Mouse (Mus musculus): ENCODE results near the gene Atp2a3. TPM values are rescaled to one million over a fixed set of nuclear protein-coding genes. Genes with fewer than 3 reads are reported as not detected.

The Atp2a3 gene
- polyA plus RNA-seq, 1 experiment from 2014 or later, result 1.8 TPM

GRCm38 (mm10) chr11:72963789-72964294 is 2.9 kb downstream of the Atp2a3 start:
- Histone ChIP-seq H3K27me3 (replicated peaks; ENCODE audit: control insufficient read depth, insufficient read depth, low read length) (peaks cover 36% of the 10 kb centered on the region), H3K36me3 (ENCODE audit: control insufficient read depth, insufficient read depth, low read length) (no peaks in the 10 kb centered on the region), H3K4me3 (ENCODE audit: low read length) (no peak overlapping the region), H3K9ac (ENCODE audit: low read depth, low read length) (no peak overlapping the region), H3K4me1 (ENCODE audit: control insufficient read depth, insufficient read depth, low read depth, low read length) (peaks cover 6% of the 10 kb centered on the region), H3K4me2 (ENCODE audit: low read length) (no peak overlapping the region), H3K9me3 (ENCODE audit: control insufficient read depth, low read length) (no peaks in the 10 kb centered on the region), H3K27ac (ENCODE audit: low read depth, low read length) (no peak overlapping the region)
- WGBS, result 77% methylated on average over 3 of the region's 3 CpGs
- no peak for ATAC-seq

GRCm38 (mm10) chr11:72974995-72975503 is 14.1 kb downstream of the Atp2a3 start:
- no peak overlapping the region for H3K9ac ChIP-seq (ENCODE audit: low read depth, low read length)
- H3K4me2 ChIP-seq (ENCODE audit: low read length), result no peak overlapping the region
- no peaks in the 10 kb centered on the region for H3K4me1 ChIP-seq (ENCODE audit: control insufficient read depth, insufficient read depth, low read depth, low read length)
- no peaks in the 10 kb centered on the region for H3K9me3 ChIP-seq (ENCODE audit: control insufficient read depth, low read length)
- WGBS, result 91% methylated on average over 13 of the region's 13 CpGs
- no peaks in the 10 kb centered on the region for H3K27me3 ChIP-seq (replicated peaks; ENCODE audit: control insufficient read depth, insufficient read depth, low read length)
- no peak overlapping the region for H3K27ac ChIP-seq (ENCODE audit: low read depth, low read length)
- no peak overlapping the region for H3K4me3 ChIP-seq (ENCODE audit: low read length)
- ATAC-seq, result no peak
- no peaks in the 10 kb centered on the region for H3K36me3 ChIP-seq (ENCODE audit: control insufficient read depth, insufficient read depth, low read length)

- Histone ChIP-seq H3K27me3 (replicated peaks; ENCODE audit: control insufficient read depth, insufficient read depth, low read length) (no peaks in the 10 kb centered on the region), H3K9ac (ENCODE audit: low read depth, low read length) (no peak overlapping the region), H3K9me3 (ENCODE audit: control insufficient read depth, low read length) (no peaks in the 10 kb centered on the region), H3K27ac (ENCODE audit: low read depth, low read length) (no peak overlapping the region), H3K4me1 (ENCODE audit: control insufficient read depth, insufficient read depth, low read depth, low read length) (no peaks in the 10 kb centered on the region), H3K4me2 (ENCODE audit: low read length) (no peak overlapping the region), H3K36me3 (ENCODE audit: control insufficient read depth, insufficient read depth, low read length) (no peaks in the 10 kb centered on the region), H3K4me3 (ENCODE audit: low read length) (no peak overlapping the region)
- 78% methylated on average over 9 of the region's 9 CpGs for WGBS
- no peak for ATAC-seq
These were observed 21.5 kb downstream of the Atp2a3 start for GRCm38 (mm10) chr11:72982516-72982915.

GRCm38 (mm10) chr11:72983283-72983682 is 22.3 kb downstream of the Atp2a3 start:
- Histone ChIP-seq H3K4me3 (ENCODE audit: low read length) (no peak overlapping the region), H3K4me1 (ENCODE audit: control insufficient read depth, insufficient read depth, low read depth, low read length) (no peaks in the 10 kb centered on the region), H3K27me3 (replicated peaks; ENCODE audit: control insufficient read depth, insufficient read depth, low read length) (no peaks in the 10 kb centered on the region), H3K27ac (ENCODE audit: low read depth, low read length) (no peak overlapping the region), H3K4me2 (ENCODE audit: low read length) (no peak overlapping the region), H3K9me3 (ENCODE audit: control insufficient read depth, low read length) (no peaks in the 10 kb centered on the region), H3K9ac (ENCODE audit: low read depth, low read length) (no peak overlapping the region), H3K36me3 (ENCODE audit: control insufficient read depth, insufficient read depth, low read length) (no peaks in the 10 kb centered on the region)
- 57% methylated on average over 5 of the region's 5 CpGs for WGBS
- ATAC-seq, result no peak

GRCm38 (mm10) chr11:72986745-72987144 is 25.8 kb downstream of the Atp2a3 start:
- Histone ChIP-seq H3K27me3 (replicated peaks; ENCODE audit: control insufficient read depth, insufficient read depth, low read length) (no peaks in the 10 kb centered on the region), H3K4me1 (ENCODE audit: control insufficient read depth, insufficient read depth, low read depth, low read length) (no peaks in the 10 kb centered on the region), H3K4me3 (ENCODE audit: low read length) (no peak overlapping the region), H3K4me2 (ENCODE audit: low read length) (no peak overlapping the region), H3K36me3 (ENCODE audit: control insufficient read depth, insufficient read depth, low read length) (no peaks in the 10 kb centered on the region), H3K9ac (ENCODE audit: low read depth, low read length) (no peak overlapping the region), H3K9me3 (ENCODE audit: control insufficient read depth, low read length) (no peaks in the 10 kb centered on the region), H3K27ac (ENCODE audit: low read depth, low read length) (no peak overlapping the region)
- no peak for ATAC-seq
- WGBS, result 83% methylated on average over 5 of the region's 5 CpGs

- no peak overlapping the region for H3K4me2 ChIP-seq (ENCODE audit: low read length)
- ATAC-seq, result no peak
- H3K4me3 ChIP-seq (ENCODE audit: low read length), result no peak overlapping the region
- no peaks in the 10 kb centered on the region for H3K9me3 ChIP-seq (ENCODE audit: control insufficient read depth, low read length)
- WGBS, result 72% methylated on average over 5 of the region's 5 CpGs
- H3K9ac ChIP-seq (ENCODE audit: low read depth, low read length), result no peak overlapping the region
- no peaks in the 10 kb centered on the region for H3K36me3 ChIP-seq (ENCODE audit: control insufficient read depth, insufficient read depth, low read length)
- no peak overlapping the region for H3K27ac ChIP-seq (ENCODE audit: low read depth, low read length)
- no peaks in the 10 kb centered on the region for H3K27me3 ChIP-seq (replicated peaks; ENCODE audit: control insufficient read depth, insufficient read depth, low read length)
- no peaks in the 10 kb centered on the region for H3K4me1 ChIP-seq (ENCODE audit: control insufficient read depth, insufficient read depth, low read depth, low read length)
These were observed 26.3 kb downstream of the Atp2a3 start for GRCm38 (mm10) chr11:72987234-72987633.

- H3K27ac ChIP-seq (ENCODE audit: low read depth, low read length), result no peak overlapping the region
- no peak for ATAC-seq
- 89% methylated on average over 5 of the region's 5 CpGs for WGBS
- no peaks in the 10 kb centered on the region for H3K27me3 ChIP-seq (replicated peaks; ENCODE audit: control insufficient read depth, insufficient read depth, low read length)
- no peaks in the 10 kb centered on the region for H3K4me1 ChIP-seq (ENCODE audit: control insufficient read depth, insufficient read depth, low read depth, low read length)
- no peaks in the 10 kb centered on the region for H3K9me3 ChIP-seq (ENCODE audit: control insufficient read depth, low read length)
- no peaks in the 10 kb centered on the region for H3K36me3 ChIP-seq (ENCODE audit: control insufficient read depth, insufficient read depth, low read length)
- no peak overlapping the region for H3K9ac ChIP-seq (ENCODE audit: low read depth, low read length)
- H3K4me3 ChIP-seq (ENCODE audit: low read length), result no peak overlapping the region
- no peak overlapping the region for H3K4me2 ChIP-seq (ENCODE audit: low read length)
These were observed 26.8 kb downstream of the Atp2a3 start for GRCm38 (mm10) chr11:72987807-72988206.

- no peak overlapping the region for H3K4me3 ChIP-seq (ENCODE audit: low read length)
- H3K9ac ChIP-seq (ENCODE audit: low read depth, low read length), result no peak overlapping the region
- H3K36me3 ChIP-seq (ENCODE audit: control insufficient read depth, insufficient read depth, low read length), result no peaks in the 10 kb centered on the region
- H3K27ac ChIP-seq (ENCODE audit: low read depth, low read length), result no peak overlapping the region
- H3K4me1 ChIP-seq (ENCODE audit: control insufficient read depth, insufficient read depth, low read depth, low read length), result no peaks in the 10 kb centered on the region
- H3K9me3 ChIP-seq (ENCODE audit: control insufficient read depth, low read length), result no peaks in the 10 kb centered on the region
- WGBS, result 74% methylated on average over 6 of the region's 6 CpGs
- H3K4me2 ChIP-seq (ENCODE audit: low read length), result no peak overlapping the region
- ATAC-seq, result no peak
- H3K27me3 ChIP-seq (replicated peaks; ENCODE audit: control insufficient read depth, insufficient read depth, low read length), result no peaks in the 10 kb centered on the region
These were observed 28.1 kb downstream of the Atp2a3 start for GRCm38 (mm10) chr11:72989044-72989443.

GRCm38 (mm10) chr11:72990688-72991087 is 29.7 kb downstream of the Atp2a3 start:
- no peak overlapping the region for H3K4me2 ChIP-seq (ENCODE audit: low read length)
- no peak overlapping the region for H3K27ac ChIP-seq (ENCODE audit: low read depth, low read length)
- no peak overlapping the region for H3K4me3 ChIP-seq (ENCODE audit: low read length)
- WGBS, result 72% methylated on average over 9 of the region's 9 CpGs
- no peak for ATAC-seq
- H3K27me3 ChIP-seq (replicated peaks; ENCODE audit: control insufficient read depth, insufficient read depth, low read length), result no peaks in the 10 kb centered on the region
- no peaks in the 10 kb centered on the region for H3K36me3 ChIP-seq (ENCODE audit: control insufficient read depth, insufficient read depth, low read length)
- H3K4me1 ChIP-seq (ENCODE audit: control insufficient read depth, insufficient read depth, low read depth, low read length), result no peaks in the 10 kb centered on the region
- H3K9me3 ChIP-seq (ENCODE audit: control insufficient read depth, low read length), result no peaks in the 10 kb centered on the region
- no peak overlapping the region for H3K9ac ChIP-seq (ENCODE audit: low read depth, low read length)

GRCm38 (mm10) chr11:72991961-72992360 is 31.0 kb downstream of the Atp2a3 start:
- no peaks in the 10 kb centered on the region for H3K9me3 ChIP-seq (ENCODE audit: control insufficient read depth, low read length)
- no peak overlapping the region for H3K4me3 ChIP-seq (ENCODE audit: low read length)
- ATAC-seq, result no peak
- WGBS, result 61% methylated on average over 9 of the region's 9 CpGs
- no peaks in the 10 kb centered on the region for H3K27me3 ChIP-seq (replicated peaks; ENCODE audit: control insufficient read depth, insufficient read depth, low read length)
- no peak overlapping the region for H3K4me2 ChIP-seq (ENCODE audit: low read length)
- H3K27ac ChIP-seq (ENCODE audit: low read depth, low read length), result no peak overlapping the region
- no peak overlapping the region for H3K9ac ChIP-seq (ENCODE audit: low read depth, low read length)
- no peaks in the 10 kb centered on the region for H3K4me1 ChIP-seq (ENCODE audit: control insufficient read depth, insufficient read depth, low read depth, low read length)
- H3K36me3 ChIP-seq (ENCODE audit: control insufficient read depth, insufficient read depth, low read length), result no peaks in the 10 kb centered on the region

All from hindbrain, embryonic 16.5 days (tissue).